Mouse (Mus musculus) adrenal gland, postnatal 36 days (tissue): Measurements from ENCODE around the gene Cdkal1. TPM values are rescaled to one million over a fixed set of nuclear protein-coding genes. Genes with fewer than 3 reads are reported as not detected.

Experiments used
- DNase-seq, 2 experiments: peaks; one replicate each; pipeline ENCODE4 v3.0.0; 2021; ENCODE audit warnings: mixed read lengths in 1 of 2
- total RNA-seq, 2 experiments: library from RNA; stranded (reverse); gene quantifications; 2 replicates each; pipeline ENCODE4 v1.2.3; 2021

The Cdkal1 gene
- total RNA-seq, 2 experiments from 2014 or later: 23.8 to 24.4 TPM

DNA sequence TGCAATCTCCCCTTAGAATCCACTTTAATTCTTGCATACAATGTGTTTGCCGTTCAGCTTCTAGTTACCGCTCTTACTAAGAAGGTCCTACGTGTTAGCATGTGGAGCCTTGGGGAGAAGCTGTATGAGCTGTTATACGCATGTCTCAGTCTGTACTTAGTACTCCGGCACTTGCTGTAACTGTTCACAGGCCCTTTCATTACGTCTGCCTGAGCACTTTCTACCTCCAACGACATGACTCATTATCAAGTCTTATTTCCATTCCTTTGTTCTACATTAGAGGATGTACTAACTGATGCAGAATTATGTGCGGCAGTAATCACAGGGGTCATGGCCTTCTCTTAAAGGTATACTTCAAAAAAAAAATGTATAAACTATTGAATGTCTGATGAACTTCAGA lies 89.1 kb downstream of the Cdkal1 start:
- no peak for DNase-seq

DNA sequence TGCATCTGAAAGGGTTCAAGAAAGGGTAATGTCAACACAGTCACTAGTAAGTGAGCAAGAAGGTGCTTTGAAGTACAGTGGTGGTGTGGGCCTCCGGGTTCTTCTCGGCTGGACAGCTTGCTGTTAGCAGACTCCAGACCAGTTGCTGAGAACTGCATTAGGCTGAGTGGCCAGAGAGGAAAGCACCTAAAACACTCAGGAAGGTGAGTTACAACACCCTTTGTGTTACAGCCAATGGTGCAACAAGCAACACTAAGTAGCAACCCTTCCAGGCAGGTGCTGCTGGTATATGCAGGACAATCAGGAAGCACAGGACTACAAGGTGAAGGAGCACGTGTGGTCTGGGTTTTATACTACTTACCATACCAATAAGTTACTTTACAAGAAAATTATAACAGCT lies 90.2 kb downstream of the Cdkal1 start:
- DNase-seq: no peak

DNA sequence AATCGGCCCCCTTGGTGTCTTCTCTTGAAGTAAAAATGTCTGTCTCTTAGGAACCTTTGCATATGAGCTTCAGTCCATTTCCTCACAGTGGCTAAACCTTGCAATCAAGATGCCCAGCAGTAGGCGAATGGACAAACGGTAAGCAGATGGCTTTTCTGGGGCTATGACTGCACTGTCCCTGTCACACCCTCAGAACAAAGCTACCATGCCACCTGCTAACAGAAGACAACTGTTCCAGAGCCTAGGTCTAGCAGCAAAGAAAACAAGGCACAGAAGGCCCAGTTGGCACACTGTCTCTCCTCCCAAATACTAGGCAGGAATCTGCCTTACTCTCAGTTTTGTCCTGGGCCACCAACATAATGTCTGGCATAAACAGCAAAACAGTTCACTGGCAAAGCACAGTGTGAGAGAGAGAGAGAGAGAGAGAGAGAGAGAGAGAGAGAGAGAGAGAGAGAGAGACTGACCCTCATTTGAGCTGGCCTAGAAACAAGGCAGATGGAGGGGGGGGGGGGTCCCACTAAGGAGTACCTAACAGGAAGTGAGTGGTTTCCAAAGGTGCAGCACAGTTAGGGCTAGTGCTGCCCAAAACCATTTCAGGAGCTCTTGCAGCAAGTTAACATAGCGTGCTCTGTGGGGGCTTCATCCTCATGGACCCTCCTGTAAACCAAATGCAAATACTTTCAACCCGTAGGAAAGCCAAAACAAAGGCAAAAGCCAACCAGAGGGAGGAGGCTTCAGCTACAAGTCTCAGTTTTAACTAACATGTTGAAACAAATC lies 95.6 kb downstream of the Cdkal1 start:
- no peak for DNase-seq

DNA sequence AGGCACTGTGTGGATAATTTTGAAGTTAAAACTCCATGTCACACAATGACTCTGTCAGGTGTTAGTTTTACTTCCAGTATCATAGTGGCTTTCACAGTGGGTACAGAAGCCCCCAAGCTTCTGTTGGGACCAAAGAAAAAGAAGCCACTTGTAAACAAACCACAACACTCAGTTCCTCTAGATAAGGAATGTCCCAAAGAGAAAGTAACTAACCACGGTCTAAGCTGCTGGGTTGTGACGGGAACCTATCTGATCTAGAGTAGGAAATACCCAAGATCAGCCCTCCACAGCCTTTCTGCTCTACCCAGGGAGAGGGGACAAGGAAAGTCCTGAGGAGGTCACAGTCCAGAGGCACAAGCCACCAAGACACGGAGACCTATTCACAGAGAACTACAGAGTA lies 99.4 kb downstream of the Cdkal1 start:
- no peak for DNase-seq

DNA sequence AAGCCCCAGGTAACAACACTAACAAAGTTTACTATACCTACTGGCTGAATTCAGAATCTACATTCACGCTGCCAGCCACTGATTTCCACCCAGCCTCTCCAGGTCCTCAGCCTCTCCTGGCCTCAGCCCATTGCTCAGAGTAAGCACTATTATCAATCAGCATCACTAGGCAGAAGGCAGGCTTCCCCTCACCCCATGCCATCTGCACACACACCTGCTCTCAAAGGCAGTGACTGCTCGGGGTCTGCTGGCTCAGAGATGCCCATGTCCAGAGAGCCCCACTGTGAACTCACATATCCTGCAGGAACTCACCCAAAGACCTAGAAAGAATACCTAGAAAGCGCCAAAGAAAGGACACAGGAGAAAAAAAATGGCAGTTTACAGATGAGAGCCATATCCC lies 102.2 kb downstream of the Cdkal1 start:
- no peak for DNase-seq

DNA sequence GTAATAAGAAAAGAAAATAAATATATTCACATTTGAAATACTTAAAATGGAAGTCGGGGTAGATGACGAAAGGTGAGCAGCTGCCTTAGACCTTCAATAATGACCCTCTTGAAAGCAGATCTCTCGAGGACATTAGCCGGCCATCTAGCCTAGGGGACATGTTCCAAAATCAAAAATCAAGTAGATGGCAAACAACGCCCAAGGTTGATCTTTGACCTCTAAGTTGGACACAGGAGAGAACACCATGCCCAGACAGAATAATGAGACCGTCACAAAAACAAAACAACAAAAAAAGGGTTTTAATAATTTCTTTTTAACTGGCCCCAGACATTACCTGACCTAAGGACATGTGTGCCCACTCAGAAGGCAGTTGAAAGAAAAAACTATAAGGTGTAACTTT lies 103.4 kb downstream of the Cdkal1 start:
- no peak for DNase-seq

DNA sequence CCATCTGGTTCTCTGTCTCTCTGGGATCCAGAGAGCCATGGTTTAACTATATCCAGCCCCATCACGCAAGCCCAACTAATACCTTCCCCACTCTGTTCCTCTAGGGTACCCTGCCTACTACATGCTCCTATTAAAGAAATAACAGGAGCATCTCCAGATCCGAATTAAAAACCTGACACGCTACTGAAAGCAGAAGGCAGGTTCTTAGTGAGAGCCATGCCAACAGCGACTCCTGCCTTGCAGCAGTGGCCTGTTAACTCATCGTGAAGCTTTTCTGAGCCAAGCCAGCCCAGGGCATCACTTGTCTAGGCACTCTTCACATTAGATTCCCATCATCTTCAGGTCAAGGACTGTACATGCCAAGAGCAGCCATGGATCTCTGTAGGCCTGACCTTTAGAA lies 104.3 kb downstream of the Cdkal1 start:
- DNase-seq: no peak

DNA sequence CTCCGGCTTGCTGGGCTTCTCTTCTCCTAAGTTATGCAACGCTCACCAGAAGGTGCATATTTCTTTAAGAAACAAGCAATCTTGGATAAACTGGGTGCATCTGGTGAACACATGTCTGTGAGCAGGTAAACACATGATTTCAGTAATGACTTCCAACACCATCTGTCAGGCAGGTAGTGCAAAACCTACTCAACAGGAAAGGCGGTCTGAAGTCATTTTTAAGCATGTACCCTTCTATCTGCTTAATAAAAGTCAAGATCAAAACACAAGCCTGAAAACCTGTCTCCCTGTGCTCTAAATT lies 108.2 kb downstream of the Cdkal1 start:
- no peak for DNase-seq

DNA sequence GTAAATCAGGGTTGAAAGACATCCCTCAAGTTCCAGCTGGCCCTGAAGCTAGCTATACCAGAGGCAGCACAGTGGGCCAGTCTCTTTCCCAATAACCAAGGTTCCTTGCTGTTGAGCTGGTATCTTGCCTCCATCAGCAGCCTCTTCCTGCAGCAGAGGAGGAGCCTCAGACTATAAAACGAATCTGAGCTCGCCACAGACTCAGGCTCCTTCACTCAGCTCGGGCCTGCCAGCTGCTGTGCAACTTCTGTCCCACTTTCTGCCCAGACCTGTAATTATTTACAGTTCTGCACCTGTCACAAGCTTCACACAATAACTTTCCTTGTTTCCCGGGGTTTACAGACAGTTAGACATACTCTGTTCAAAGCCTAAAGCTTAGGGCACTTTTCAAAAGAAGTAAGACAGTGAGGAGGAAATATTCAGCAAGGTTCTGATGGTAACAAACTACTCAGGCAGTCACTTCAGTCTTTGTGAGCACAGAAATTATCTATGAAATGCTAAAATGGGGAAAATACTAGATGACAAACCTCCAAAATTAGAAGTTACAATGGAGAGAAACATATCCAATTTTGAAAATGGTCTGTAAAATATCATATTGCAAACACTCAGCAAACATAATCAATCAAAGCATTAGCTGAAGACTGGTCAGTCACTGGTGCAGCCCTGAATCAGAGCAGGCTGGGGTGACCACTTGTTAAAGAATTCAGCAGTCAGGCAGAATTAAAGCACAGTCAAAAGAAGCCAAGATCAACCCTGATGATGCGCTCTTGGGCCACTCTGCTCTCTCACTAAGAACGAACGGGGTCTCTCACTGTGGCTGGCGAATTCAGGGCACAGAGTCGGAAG lies 108.8 kb downstream of the Cdkal1 start:
- DNase-seq: no peak

DNA sequence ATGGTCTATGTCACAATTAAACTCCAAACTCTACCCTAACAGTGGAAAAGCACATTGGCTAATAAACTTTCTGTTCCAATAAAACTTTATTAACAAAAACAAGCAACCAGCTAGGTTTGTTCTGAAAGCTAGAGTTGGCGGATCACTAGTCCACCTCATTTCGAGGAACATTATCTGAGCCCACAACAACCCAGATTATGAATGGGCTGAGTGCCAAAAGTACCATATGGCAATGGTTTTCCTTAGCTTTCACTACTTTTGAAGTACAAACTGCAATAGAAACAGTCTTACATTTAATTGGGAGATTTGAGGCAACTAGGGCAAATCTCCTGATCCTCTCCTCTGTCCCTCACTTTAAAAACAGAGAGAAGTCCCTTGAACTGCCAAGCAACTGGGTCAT lies 110.4 kb downstream of the Cdkal1 start:
- DNase-seq: no peak

DNA sequence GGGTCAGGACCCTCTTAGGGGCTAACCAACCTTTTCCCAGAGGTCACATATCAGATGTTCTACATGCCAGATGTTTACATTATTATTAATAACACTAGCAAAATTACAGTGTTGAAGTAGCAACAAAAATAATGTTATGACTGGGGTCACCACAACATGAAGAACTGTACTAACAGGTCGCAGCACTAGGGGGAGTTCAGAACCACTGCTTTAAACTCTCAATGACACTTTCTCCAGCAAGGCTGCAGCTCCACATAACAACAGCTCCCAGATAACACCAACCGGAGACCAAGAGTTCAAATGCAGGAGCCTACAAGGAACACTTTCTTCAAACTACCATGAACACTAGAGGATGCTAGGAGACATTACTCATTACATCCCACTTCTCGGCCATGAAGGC lies 111.3 kb downstream of the Cdkal1 start:
- no peak for DNase-seq

DNA sequence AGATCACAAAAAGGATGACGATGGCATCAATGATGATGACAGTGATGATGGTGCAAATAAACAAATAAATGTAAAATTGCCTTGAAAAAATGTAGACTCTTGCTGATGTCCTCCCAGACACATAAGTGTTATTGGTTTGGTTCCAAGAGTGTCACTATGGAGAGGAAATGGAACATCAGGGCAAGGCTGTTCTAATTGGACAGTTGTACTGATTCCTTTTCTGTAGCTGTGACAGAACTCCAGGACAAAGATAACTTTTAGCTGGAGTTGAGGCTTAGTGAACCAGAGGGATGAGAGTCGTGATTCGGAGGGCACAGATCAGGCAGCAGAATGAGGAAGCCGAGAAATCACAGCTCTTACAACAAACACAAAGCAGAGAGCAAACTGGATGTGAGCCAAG lies 111.7 kb downstream of the Cdkal1 start:
- DNase-seq: no peak

DNA sequence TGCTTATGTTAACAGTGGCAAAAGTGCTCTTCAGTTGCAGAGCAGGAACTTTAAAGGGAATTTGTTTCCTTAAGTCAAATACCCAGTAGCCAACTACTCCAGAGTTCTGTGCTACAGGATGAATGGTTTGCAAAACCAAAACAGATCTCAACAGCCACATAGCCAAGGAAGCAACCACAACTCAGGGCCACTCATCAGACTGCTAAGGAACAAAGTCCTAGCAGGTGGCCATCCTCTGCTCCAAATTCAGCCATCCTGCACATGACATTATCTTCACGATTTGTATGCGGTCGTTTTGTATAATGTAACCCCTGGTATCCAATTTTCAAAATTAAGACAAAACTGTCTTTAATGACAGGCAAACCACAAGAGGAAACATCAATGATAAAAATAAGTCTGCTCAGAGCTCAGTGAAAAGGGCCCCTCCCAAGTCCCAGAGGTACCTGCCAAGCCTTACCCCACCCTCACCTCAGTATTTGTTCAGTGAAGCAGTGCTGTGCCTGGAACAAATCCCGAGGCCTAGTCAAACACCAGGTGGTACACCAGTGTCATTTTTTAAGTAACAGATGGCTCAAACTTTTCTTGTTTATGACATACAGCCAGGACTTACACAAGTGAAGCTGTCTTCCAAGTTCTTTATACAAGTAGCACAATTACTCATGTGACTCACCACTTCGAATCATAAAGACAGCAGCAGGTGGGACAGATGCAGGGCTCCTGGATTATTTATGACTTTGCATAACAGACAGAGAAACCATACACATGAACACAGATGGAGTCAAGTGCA lies 117.6 kb downstream of the Cdkal1 start:
- DNase-seq: no peak

DNA sequence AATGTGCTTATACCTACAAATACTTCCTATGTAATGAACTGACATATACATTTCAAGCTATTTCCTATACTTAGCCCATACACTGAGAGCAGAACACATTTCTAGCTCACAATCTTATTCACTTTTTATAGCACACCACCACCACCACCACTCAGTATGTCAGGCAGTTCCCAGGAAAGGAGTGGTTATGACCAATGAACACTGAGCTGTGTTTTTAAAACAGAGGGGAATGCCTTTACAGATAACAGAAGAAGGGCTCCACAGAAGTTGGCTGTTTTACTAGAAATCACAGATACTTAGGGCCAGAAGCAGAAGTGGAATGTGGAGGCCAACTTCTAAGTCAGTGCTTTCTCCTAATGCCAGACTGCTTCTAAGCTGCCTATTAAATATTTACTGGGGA lies 121.0 kb downstream of the Cdkal1 start:
- no peak for DNase-seq

DNA sequence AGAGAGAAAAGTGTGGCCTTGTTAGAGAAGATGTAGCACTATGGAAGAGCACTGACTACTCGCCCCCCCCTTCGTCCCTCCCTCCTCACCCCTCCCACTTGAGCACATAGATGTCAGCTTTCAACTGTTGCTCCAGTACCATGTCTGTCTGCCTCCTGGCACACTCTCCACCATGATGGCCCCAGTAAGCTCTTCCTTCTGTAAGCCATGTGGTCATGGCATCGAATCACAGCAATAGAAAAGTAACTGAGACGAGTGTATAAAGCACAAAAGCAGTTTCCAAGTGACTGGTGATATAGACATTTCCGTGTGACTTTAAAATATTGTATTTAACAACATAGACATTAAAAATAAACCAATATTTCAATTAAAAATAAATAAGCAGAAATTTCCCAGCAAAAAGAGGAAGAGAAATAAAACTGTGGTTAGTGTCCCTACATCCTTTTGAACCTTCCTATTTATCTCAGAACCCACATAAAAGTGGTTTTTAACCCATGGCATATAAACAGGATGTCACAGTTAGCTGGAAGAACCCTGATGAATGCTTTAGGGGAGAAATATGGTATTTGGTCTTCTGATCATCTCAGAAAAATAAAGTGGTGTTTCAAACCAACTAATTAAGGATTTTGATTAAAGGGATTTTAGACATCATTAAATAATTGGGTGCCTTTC lies 129.2 kb downstream of the Cdkal1 start:
- DNase-seq: no peak

DNA sequence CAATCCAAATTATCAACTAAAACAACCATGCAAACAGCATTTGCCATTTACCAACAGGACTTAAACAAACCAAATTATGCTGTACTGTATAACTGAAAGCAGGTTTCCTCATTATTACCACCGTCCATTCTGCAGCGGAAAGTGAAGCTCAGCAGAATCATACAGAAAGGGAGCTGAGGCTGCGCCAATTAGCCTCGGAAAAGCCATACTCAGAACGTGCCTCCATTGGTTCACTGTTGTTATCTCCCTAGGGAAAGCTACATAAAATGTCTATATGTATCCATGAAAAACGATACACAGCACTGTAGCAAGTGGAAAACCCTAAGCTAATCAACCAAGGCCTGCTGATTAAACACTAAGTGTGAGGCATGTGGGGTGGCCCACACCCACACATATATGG lies 130.6 kb downstream of the Cdkal1 start:
- no peak for DNase-seq

DNA sequence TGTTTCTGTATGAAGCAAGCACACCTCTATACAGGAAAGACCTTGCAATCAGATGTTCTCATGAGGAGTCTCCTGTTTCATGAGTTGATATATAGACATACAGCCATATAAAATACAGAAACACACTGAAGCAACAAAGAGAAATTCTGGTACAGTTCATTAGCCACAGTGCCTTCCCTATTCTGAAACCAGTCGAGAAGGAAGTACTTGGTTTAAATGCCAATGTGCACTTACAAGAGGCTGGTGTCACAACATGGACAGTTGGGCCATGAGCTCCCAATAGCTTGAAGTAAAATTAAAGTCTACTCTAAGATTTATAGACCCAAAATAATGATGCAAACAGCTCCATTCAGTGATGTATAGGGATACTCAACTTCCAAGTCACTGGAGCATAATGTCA lies 132.3 kb downstream of the Cdkal1 start:
- DNase-seq: no peak

DNA sequence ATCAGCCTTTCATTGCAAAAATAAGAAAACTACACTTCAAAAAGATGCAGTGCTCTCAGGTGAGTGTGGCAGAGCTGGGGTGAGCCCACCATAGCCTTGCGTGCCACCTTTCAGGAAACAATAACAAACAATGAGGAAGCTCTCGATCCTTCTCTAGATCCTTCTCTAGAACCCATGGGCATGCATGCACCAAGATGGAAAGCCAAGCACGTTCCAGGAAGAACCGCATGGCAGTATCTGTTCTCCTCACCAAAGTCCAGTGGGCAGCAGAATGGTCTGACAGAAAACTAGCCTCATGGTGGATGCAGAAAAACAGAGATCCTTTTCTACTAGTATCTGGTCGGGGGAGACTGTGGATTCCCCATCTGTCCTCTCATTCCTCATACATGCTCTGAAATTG lies 134.3 kb downstream of the Cdkal1 start:
- no peak for DNase-seq

DNA sequence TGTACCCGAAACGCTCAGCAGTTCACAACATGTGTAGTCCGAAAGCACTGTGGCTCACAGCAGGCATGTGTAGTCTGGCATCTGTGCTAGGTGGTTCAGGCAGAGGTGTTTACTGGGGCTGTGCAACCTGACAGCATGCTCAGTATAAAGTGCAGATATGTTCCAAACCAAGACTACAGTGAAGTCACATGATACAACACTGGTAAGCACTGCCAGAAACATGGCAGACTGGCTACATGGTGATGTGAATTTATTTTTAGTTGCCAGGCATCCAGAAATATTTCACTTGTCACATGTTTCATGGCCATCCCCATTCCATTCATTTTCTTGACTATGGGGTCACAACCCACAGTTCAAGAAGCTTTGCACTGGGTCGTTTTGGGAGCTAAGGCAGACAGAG lies 138.9 kb downstream of the Cdkal1 start:
- DNase-seq: no peak

DNA sequence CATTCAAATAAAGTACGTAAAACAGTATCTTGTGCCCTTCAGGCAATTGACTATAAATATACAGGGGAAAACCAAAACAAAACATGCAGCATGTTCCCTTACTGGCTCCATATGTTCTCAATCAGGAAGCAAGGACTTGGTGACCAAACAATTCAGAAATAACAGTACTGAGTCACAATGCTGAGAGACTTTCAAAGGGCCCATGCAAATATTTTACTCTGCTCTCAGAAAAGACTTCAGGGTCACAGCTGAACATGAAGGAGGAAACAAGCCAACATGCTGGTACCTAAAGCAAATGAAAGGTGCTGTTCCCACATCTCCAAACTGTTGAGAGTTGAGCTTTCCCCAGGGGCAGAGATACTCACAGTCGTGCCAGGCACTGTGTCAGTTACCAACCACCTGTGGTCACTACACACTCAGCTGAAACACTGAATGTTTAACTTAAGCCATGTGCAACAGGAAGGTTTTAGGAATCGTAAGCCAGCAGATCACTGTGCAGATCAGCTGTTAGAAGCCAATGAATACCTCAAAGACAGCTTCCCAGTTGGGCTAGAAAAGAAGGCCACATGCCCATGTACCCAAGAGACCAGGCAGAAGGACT lies 140.1 kb downstream of the Cdkal1 start:
- no peak for DNase-seq

DNA sequence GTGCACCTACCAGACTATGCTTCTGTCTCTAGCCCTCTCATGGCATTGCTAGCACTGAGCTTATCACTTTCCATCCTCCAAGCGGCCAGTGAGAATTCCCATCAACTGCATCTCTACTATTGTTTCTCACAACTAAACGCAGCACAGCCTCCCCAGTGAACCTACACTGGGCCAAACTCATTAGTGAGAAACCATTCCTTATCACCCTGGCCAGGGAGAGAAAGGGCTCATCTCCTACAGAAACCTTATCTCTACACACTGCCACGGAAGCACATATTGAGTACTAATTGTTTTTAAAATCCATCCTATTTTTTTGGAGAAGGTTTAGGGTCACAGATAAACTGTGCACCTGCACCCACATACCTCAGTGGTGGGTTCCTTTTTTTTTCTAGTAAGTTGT lies 147.9 kb downstream of the Cdkal1 start:
- no peak for DNase-seq

DNA sequence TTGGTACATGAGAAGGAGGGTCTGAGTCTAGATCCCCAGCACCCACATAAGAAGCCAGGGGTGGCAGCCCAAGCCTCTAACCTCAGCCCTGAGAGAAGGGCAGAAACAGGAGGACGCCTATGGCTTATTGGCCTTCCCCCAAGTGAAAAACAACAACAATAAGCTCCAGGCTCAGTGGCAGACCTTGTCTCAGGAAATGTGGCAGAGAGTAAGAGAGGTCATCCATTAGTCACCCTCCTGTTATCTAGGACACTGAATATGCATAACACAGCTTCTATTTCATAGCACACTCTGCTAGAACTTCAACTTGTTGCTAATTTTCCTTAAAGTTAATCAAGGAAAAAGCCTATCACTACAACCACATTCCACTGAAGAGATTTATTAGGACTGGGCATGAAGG lies 154.1 kb downstream of the Cdkal1 start:
- peak; percentile 11 to 23 for DNase-seq
